Mouse (Mus musculus): ENCODE data around the gene Dnaja2.

Dnaja2 gene

DNA sequence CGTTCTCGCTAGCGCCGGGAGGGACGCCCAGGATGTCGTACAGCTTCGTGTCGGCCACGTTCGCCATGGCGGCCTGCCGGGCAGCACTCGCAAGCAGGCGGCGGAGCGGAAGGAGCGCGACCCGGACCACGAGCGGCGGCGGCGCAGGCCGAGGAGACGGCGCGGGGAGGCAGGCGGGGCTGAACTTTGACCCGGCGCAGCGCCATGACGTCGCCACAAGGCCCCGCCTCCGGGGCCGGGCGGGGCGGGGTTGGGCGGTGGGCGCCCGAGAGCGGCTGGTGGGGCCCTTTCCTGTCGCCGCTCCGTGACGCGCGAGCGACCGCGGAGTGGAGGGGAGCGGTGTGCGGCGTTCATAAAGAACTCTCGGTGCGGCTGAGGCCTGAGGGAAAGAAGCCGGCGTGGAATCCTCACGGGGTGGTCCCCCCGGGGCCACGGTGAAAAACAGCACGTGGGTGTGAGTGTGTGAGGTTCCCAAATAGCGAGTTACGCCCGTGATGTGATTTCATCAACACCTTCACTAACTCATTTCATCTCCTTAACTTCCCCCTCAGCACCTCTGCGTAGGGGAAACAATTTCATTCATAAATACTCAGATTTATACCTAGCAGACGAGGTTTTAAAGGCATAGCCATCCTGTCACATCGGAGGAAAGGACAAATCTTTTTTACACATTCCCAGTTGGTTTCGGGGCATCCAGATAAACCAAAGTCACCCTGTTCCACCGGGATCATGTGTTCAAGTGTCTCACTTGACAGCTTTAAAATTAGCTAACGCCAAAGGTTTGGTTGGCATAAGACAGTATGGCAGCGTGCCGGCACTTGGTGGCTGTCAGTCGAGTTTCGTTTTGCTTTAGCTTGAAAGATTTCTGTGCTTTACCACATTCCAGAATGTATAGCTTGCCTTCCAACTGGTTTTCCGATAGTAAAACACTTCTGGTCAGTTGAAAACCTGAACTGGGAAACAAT, at the start of gene Dnaja2:
Gene Dnaja2, minus strand, starts transcription at position 164 of the 965 bp plus-strand sequence.
- in situ Hi-C loops (cut with MboI; ENCODE audit: low pct_unique_long_range_greater_than_20kb in 1 of 2, low sequenced_read_pairs in 2 of 2, unreplicated experiment in 1 of 2), result no loop called here

DNA sequence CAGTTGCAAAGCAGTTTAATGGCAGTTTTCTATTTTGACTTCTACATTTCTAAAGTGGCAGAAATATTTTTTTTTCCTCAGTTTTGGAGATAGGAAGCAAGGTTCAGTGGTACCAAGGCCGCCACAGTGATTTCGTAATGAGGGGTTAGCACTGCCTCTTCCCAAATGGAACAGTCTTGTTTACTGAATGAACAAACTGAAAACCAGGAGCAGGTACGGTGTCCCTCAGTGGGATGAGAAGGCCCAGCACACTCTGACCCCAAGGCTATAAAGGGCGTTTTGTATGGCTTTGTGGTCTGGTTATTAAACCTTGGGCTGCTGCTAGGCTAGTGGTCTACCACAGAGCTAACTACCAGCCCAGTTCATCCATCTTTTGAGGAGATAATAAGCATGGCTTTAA, 49.1 kb upstream of the Dnaja2 start:
- in situ Hi-C loops (cut with MboI; ENCODE audit: low pct_unique_long_range_greater_than_20kb in 1 of 2, low sequenced_read_pairs in 2 of 2, unreplicated experiment in 1 of 2), result no loop called here

DNA sequence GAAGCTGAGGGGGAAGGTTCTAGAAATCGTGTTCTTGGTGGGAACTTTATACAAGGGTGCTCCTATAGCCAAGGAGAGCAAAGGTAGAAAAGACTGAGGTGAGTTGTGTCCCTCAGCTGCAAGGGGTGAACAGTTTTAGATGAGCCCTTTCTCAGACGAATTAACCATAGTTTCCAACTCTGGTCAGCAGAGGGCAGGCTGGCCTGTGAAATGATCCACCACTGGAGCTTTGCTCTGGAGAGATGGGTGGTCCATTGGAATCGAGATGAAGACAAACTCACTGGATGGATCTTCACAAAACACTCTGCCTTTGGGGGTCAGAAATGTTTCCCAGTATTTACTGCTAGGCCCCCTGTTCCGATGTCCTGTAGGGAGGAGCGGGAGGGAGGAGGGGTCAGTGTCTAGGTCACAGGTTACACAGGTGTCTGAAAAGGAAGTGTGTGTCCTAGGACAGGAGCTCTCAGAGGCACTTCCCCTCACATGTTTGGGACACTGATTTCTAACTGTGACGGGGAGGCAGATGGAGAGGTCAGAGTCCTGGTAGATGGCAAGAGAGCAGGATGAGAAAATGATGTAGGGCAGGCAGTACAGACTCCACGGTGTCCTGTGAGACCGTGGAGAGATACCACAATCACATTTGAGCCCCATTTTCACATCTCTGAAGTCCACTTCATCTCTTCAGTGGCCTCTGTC, 48.2 kb upstream of the Dnaja2 start:
- in situ Hi-C loops (cut with MboI; ENCODE audit: low pct_unique_long_range_greater_than_20kb in 1 of 2, low sequenced_read_pairs in 2 of 2, unreplicated experiment in 1 of 2), result no loop called here

DNA sequence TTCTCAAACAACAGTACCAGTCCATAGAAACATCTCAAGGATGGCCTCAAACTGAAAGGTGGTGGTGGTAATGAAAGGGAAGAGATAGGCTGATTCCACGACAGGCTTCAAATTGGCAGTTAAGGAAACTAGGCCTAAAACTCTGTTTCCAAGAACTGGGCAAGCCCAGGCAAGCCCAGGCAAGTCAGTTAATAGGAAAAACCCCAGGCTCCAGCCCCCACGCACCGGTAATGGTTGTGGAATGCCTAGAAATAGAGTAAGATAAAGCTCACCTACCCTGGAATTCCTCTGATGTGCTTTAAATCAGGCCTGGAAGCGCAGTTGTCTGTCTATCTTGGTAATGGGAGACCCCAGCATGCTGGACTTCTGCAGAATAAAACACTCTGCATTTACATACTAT, 47.6 kb upstream of the Dnaja2 start:
- in situ Hi-C loops (cut with MboI; ENCODE audit: low pct_unique_long_range_greater_than_20kb in 1 of 2, low sequenced_read_pairs in 2 of 2, unreplicated experiment in 1 of 2), result no loop called here

DNA sequence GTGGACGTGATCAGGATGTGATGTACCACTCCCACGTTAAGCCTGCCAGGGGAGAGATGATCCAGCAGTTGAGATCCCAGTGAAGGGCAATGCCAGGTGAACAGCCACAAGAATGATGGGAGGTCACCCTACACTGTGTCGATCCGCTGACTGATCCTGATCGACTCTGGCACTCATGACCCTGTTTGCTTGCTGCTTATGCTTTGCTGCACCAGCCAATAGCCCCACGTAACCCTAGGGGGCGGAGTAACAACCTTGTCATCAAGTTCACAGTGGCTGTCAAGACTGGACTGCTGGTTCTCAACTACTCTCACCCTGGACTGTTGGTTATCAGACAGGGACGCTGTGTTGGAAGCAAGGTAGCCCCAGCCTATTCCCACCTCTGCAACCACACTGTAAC, 46.6 kb upstream of the Dnaja2 start:
- in situ Hi-C loops (cut with MboI; ENCODE audit: low pct_unique_long_range_greater_than_20kb in 1 of 2, low sequenced_read_pairs in 2 of 2, unreplicated experiment in 1 of 2), result no loop called here

DNA sequence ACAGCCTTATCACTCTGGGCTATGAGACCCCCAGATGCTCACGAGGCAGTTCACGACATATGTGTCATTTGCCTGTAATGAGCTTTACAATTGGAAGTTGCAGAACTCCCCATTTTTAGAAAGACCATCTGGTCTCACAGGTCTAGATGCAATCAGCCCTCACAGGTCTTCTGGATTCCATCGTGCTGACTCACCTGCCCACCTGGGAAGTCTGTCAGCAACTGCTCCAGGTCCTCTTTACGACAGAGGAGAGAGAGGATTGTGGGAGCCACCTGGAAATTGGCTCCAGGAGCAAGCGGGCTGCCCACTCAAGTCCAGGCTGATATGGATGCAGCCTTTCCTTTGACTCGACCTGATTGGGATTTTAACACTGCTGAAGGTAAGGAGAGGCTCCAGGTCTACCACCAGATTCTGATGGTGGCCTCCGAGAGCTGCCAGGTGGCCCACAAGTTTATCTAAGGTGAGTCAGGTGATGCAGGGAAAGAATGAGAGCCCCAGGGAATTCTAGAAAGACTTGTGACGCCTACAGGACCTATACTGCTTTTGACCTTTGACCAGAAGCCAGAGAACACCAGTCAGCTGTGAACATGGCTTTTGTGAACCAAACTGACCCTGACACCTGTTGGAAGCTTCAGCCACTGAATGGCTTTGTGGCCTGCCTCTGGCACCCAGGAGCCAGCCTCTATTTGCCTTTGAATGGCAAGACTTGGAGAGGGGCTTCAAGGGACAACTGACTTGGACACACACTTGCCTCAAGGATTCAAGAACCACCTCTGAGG, 42.5 kb upstream of the Dnaja2 start:
- in situ Hi-C loops (cut with MboI; ENCODE audit: low pct_unique_long_range_greater_than_20kb in 1 of 2, low sequenced_read_pairs in 2 of 2, unreplicated experiment in 1 of 2), result no loop called here

DNA sequence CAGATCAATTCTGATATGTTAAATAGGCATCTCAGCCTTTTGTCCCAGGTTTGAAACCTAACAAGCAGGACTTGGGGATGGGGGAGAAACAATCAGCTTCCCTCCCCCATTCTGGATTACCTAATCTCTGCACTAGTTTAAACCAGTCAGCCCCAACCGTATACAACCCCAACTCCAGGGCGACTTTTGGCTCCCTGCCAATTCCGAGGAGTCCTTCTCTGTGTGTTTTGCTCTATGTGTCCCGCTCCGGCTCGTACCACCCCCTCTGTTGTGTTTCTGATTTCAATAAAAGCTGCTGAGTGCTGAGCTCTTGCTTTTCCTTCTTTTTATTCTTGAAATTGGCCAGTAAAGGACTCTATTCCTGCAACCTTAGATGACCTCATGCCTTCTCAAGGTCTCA, 40.2 kb upstream of the Dnaja2 start:
- in situ Hi-C loops (cut with MboI; ENCODE audit: low pct_unique_long_range_greater_than_20kb in 1 of 2, low sequenced_read_pairs in 2 of 2, unreplicated experiment in 1 of 2), result no loop called here

DNA sequence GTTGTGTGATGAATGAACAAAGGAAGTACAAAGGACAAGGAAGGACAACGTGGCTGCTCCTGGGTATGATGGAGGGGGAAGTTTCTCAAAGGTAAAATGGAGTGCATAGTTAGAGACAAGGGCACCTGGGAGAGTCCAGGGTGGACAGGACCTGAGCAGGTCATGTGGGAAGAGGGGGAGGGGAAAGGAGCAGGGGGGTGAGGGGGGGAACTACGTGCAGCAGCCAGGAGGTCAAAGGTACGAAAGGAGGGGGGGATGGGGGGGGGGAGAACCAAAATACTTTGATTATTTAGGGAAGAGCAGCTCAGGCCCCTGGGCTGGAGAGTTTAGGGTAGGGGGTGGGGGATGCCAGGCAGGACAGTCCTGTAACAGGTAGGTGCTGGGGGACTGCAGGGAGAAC, 39.8 kb upstream of the Dnaja2 start:
- in situ Hi-C loops (cut with MboI; ENCODE audit: low pct_unique_long_range_greater_than_20kb in 1 of 2, low sequenced_read_pairs in 2 of 2, unreplicated experiment in 1 of 2), result no loop called here

DNA sequence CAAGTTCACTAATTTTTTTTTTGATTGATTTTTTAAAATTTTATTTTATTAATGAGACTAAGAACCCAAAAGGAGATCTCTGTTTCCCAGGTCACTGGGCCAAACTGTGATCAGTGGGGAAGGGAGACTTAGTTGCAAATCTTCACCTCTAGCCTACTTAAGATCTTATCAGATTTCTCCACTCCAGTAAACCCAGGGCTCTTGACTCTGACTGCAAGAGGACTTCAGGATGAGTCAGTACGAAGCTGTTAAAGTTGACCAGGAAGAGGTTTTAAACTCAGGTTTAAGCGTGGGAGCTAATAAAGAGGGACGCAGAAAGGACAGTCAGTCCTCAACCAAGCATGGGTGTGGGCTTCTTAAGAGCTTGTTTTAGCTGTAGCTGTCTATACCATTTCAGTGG, 38.2 kb upstream of the Dnaja2 start:
- in situ Hi-C loops (cut with MboI; ENCODE audit: low pct_unique_long_range_greater_than_20kb in 1 of 2, low sequenced_read_pairs in 2 of 2, unreplicated experiment in 1 of 2), result no loop called here

DNA sequence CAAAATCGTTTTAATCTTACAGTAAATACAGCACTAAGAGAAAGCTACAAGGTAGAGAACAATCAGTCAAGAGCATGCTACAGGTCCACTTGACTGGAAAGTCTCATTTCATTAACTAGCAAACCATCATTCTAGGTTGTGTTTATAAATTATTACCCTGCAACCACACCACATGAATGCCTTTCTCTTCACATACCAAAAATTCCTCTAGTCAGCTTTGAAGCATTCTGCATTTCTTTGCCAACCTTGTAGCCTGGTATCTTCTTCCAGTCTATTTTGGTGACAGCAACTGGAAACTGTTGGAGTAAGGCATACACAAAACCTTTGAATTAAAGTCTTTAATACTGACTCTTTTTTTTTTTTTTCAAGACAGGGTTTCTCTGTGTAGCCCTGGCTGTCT, 36.4 kb upstream of the Dnaja2 start:
- in situ Hi-C loops (cut with MboI; ENCODE audit: low pct_unique_long_range_greater_than_20kb in 1 of 2, low sequenced_read_pairs in 2 of 2, unreplicated experiment in 1 of 2), result no loop called here

DNA sequence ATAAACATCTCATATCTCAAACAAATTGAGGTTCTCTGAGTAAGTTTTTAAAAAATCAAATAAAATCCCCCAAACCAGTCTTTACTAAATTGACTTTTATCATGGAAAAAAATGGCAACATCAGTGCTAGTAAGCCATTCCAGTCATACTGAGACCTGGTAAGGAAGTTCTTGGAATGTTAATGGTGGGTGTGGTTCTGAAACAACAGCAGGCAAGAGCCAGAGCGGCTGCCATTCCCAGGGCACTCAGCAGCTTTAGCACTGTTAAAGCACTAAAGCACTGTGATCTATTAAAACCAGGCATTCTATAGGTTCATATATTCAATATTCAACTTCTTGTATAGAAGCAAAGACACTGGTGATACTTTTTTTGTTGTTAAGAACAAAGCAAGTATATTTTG, 35.1 kb upstream of the Dnaja2 start:
- in situ Hi-C loops (cut with MboI; ENCODE audit: low pct_unique_long_range_greater_than_20kb in 1 of 2, low sequenced_read_pairs in 2 of 2, unreplicated experiment in 1 of 2), result no loop called here

DNA sequence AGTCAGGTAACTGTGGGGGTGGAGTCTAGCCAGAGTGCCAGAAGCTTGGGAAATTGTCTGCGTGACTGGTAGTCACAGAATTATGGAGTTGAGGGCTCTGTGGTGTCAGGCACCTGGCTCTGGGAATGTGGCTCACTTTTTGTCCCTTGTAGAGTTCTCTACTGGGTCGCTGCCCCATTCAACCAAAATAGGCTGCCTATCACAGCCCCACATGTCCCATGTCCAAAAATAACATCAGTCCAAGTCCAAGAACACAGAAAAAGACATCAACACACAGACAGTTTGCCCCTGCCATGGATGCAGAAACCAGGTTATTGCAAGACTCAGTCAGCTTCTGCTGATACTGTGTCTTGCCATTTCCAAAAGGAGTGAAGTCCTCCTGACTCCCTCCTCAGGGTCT, 33.5 kb upstream of the Dnaja2 start:
- in situ Hi-C loops (cut with MboI; ENCODE audit: low pct_unique_long_range_greater_than_20kb in 1 of 2, low sequenced_read_pairs in 2 of 2, unreplicated experiment in 1 of 2), result no loop called here

DNA sequence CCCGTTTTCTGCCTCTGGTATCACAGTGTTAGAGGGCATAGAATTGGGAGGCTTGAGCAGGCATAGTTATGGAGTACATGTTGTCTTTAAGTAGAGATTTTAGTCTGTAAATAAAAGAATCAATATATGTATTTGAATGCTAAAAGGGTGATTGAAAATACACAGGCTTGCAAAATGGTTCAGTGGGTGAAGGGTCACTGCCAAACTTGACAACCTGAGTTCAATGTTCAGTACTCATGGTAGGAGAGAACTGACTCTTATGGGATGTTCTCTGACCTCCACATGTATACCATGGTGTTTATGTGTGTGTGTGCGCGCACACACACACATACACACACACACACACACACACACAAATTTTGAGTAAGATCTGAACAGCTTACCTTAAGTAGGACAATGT, 22.5 kb upstream of the Dnaja2 start:
- in situ Hi-C loops (cut with MboI; ENCODE audit: low pct_unique_long_range_greater_than_20kb in 1 of 2, low sequenced_read_pairs in 2 of 2, unreplicated experiment in 1 of 2), result no loop called here

DNA sequence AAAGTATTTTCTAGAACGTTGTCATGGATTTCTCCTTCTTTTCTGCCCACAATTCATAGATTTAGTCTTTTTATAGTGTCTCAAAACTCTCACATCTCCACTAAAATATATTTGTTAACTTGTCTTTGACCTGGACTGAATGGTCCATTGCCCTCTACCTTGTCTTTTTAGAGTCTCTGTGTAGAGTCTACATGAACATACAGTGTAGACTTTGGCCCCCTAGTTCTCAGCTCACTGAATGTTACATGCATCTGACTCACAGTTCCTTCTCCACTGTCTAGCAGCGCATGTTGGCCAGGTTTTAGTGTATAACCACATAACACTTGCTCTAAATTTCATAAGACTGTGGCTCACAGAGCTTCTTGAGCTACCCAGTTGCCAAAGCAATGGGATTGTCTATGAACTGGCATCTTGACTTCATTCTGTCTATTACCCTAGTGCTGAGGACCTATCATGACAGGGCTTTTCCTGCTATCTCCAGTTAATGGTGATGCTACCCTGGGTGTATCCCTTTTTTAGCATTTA, 18.9 kb upstream of the Dnaja2 start:
- in situ Hi-C loops (cut with MboI; ENCODE audit: low pct_unique_long_range_greater_than_20kb in 1 of 2, low sequenced_read_pairs in 2 of 2, unreplicated experiment in 1 of 2), result no loop called here

DNA sequence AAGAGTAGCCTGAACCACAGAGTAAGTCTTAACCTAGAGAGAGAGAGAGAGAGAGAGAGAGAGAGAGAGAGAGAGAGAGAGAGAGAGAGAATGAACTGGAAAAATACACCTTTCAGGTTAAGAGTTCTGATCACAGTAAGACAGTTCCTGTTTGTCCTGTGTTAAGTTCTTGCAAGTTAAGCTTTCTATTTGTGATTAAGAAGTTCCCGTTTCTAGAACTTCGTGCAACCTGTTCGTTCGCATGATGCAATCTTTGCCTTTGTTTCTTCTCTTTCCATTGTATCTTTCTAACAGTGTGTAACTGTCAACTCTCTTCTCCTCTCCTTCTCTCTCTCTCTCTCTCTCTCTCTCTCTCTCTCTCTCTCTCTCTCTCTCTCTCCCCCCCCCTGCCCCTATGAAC, 15.3 kb upstream of the Dnaja2 start:
- in situ Hi-C loops (cut with MboI; ENCODE audit: low pct_unique_long_range_greater_than_20kb in 1 of 2, low sequenced_read_pairs in 2 of 2, unreplicated experiment in 1 of 2), result no loop called here

DNA sequence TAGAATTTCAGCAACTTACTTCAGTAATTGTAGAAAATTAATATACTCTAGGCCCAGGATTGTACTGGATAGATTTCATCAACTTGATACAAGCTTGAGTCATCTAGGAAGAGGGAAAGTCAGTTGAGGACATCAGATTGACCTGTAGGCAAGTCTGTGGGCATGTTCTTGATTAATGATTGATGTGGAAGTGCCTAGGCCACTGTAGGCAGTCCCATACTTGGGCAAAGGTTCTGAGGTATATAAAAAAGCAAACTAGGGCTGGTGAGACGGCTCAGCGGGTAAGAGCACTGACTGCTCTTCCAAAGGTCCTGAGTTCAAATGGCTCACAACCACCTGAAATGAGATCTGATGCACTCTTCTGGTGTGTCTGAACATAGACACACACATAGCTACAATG, 12.7 kb upstream of the Dnaja2 start:
- in situ Hi-C loops (cut with MboI; ENCODE audit: low pct_unique_long_range_greater_than_20kb in 1 of 2, low sequenced_read_pairs in 2 of 2, unreplicated experiment in 1 of 2), result no loop called here

DNA sequence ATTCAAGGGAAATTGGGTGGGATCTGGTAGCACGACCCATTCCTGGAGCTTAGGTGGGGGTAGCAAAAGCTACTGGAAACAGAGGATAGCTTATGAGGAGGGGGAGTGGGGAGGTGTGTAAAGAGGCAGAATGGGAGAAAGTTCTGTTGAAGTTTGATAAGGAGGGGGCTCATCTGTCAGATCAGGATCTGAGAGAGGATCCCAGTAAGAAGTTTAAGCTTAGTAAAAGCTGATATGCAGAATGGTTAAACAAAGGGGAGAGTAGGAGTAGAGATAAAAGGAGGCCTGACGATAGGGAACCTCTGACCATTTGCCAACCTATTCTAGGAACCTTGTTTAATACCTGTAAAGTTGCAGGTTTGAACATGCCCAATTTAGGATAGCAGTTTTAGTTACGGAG, 10.0 kb upstream of the Dnaja2 start:
- in situ Hi-C loops (cut with MboI; ENCODE audit: low pct_unique_long_range_greater_than_20kb in 1 of 2, low sequenced_read_pairs in 2 of 2, unreplicated experiment in 1 of 2), result no loop called here

DNA sequence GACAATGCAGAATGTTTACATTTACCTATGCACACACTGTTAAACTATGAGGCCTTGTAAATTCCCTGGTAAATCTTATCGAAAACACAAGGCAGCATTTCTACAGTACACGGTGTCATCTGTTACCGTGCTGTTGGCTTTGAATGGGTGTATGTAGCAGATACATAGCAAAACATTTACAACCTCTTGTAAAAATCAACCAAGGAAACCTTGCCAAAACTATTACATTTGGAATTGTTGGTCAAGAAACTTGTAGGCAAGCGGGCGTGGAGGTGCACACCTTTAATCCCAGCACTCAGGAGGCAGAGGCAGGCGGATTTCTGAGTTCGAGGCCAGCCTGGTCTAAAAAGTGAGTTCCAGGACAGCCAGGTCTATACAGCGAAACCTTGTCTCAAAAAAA, 8.2 kb upstream of the Dnaja2 start:
- in situ Hi-C loops (cut with MboI; ENCODE audit: low pct_unique_long_range_greater_than_20kb in 1 of 2, low sequenced_read_pairs in 2 of 2, unreplicated experiment in 1 of 2), result no loop called here

DNA sequence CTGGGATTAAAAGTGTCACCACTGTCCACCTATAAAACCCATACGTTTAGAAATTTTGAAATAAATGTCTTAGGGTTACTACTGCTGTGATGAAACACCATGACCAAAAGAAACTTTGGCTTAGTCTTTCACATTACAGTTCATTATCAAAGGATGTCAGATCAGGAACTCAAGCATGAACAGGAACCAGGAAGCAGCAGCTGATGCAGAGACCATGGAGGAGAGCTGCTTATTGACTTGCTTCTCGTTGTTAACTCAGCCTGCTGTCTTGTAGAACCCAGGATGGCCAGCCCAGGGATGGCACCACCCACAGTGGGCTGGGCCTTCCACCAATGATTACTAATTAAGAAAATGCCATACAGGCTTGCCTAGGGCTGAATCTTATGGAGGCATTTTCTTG, 4.8 kb upstream of the Dnaja2 start:
- in situ Hi-C loops (cut with MboI; ENCODE audit: low pct_unique_long_range_greater_than_20kb in 1 of 2, low sequenced_read_pairs in 2 of 2, unreplicated experiment in 1 of 2), result no loop called here
